Mouse (Mus musculus) G1E (cell line): ENCODE measurements around the gene Cnot10. TPM values are rescaled to one million over a fixed set of nuclear protein-coding genes. Genes with fewer than 3 reads are reported as not detected.

Experiments
- ATAC-seq: 2 replicates; pipeline ENCODE4 v1.8.0; 2016; ENCODE audit warnings: mild to moderate bottlenecking; ENCODE audit not compliant: insufficient number of reproducible peaks, poor library complexity, low FRiP score, severe bottlenecking; ENCODE audit errors: extremely low read depth
- DNase-seq: peaks from one replicate; pipeline ENCODE4 v3.0.0; 2012; ENCODE audit warnings: low spot score
- H3K27me3 ChIP-seq: 2 replicates; pipeline ENCODE4 v1.6.1; 2012; ENCODE audit warnings: mild to moderate bottlenecking, low read length, inconsistent platforms; ENCODE audit not compliant: insufficient read depth
- H3K36me3 ChIP-seq: replicated peaks from 2 replicates; pipeline ENCODE3; 2012; ENCODE audit warnings: mild to moderate bottlenecking, inconsistent platforms
- H3K4me1 ChIP-seq: 2 replicates; pipeline ENCODE4 v1.6.1; 2012; ENCODE audit warnings: low read depth, low read length, inconsistent platforms, mixed read lengths; ENCODE audit not compliant: insufficient read depth
- H3K4me3 ChIP-seq: 2 replicates; pipeline ENCODE4 v1.5.1; 2012; ENCODE audit warnings: low read depth, mild to moderate bottlenecking, inconsistent platforms, low read length, moderate library complexity, mixed read lengths
- H3K9me3 ChIP-seq: replicated peaks from 2 replicates; pipeline ENCODE4 v1.6.1; 2012; ENCODE audit warnings: inconsistent platforms
- CTCF ChIP-seq: IDR thresholded peaks from 2 replicates; pipeline ENCODE4 v1.5.1; 2012; ENCODE audit warnings: low read depth, low read length, inconsistent platforms, mixed read lengths
- GATA1 ChIP-seq: IDR thresholded peaks from 2 replicates; pipeline ENCODE4 v1.6.1; 2012; ENCODE audit warnings: borderline replicate concordance, low read length, inconsistent platforms, mixed read lengths
- GATA2 ChIP-seq: IDR thresholded peaks from 2 replicates; pipeline ENCODE4 v1.6.1; 2012; ENCODE audit warnings: low read depth, low read length, inconsistent platforms, borderline replicate concordance
- POLR2AphosphoS5 ChIP-seq: IDR thresholded peaks from 2 replicates; pipeline ENCODE4 v1.6.1; 2012; ENCODE audit warnings: low read depth, low read length, inconsistent platforms; ENCODE audit not compliant: insufficient replicate concordance
- TAL1 ChIP-seq: conservative IDR thresholded peaks from 2 replicates; pipeline ENCODE4 v1.6.1; 2012; ENCODE audit warnings: low read depth, low read length, inconsistent platforms, mixed read lengths
- polyA plus RNA-seq: library from polyadenylated mRNA; stranded (reverse); fragments of >175 nt; gene quantifications from 2 replicates; pipeline ENCODE4 v1.2.3, GENCODE M21; 2012
- total RNA-seq, 2 experiments: library from RNA; stranded (forward) in 1 of 2; stranded (reverse) in 1 of 2; fragments of 200-1000 nt in 1 of 2; fragments of >200 nt in 1 of 2; fragmentation: Nextera tagmentation in 1 of 2; gene quantifications; 2 replicates each; pipeline ENCODE4 v1.2.3; 2014 to 2017

Cnot10 gene
- total and polyA plus RNA-seq, 3 experiments, result 21.2 to 45.0 (median 40.4) TPM

GRCm38 (mm10) chr9:114536628-114537027, 103.4 kb downstream of the Cnot10 start:
- no peaks in the 10 kb centered on the region for H3K9me3 ChIP-seq
- no peak for ATAC-seq
- H3K27me3 ChIP-seq, result no peaks in the 10 kb centered on the region; the same call in 1 of the 2 replicates
- DNase-seq, result no peak
- no peaks in the 10 kb centered on the region for H3K36me3 ChIP-seq
- H3K4me1 ChIP-seq, result no peaks in the 10 kb centered on the region
- TF ChIP-seq CTCF (no peak), TAL1 (no peak), POLR2AphosphoS5 (no peak), GATA2 (no peak), GATA1 (no peak)
- no peak overlapping the region for H3K4me3 ChIP-seq

Other genes starting within 250 kb of the Cnot10 start
- 14.9 and 17.9 TPM in 2 replicates for gene Crtap, start 249.5 kb downstream of the Cnot10 start, total RNA-seq (2014; fragmentation: Nextera tagmentation)
- 11.0 and 12.6 TPM in 2 replicates for gene Crtap, start 249.5 kb downstream of the Cnot10 start, total RNA-seq (2017)
- 5.5 and 7.6 TPM in 2 replicates for gene Crtap, start 249.5 kb downstream of the Cnot10 start, polyA plus RNA-seq
- 18.8 and 26.6 TPM in 2 replicates for gene Glb1, start 239.1 kb downstream of the Cnot10 start, total RNA-seq (2014; fragmentation: Nextera tagmentation)
- 21.0 and 21.9 TPM in 2 replicates for gene Glb1, start 239.1 kb downstream of the Cnot10 start, total RNA-seq (2017)
- 5.4 and 7.6 TPM in 2 replicates for gene Glb1, start 239.1 kb downstream of the Cnot10 start, polyA plus RNA-seq
- 4.6 and 6.2 TPM in 2 replicates for gene Tmppe, start 239.1 kb downstream of the Cnot10 start, total RNA-seq (2014; fragmentation: Nextera tagmentation)
- 7.7 and 9.8 TPM in 2 replicates for gene Tmppe, start 239.1 kb downstream of the Cnot10 start, total RNA-seq (2017)
- 3.5 and 4.6 TPM in 2 replicates for gene Tmppe, start 239.1 kb downstream of the Cnot10 start, polyA plus RNA-seq
- not detected in 2 replicates for gene Ccr4, start 135.3 kb downstream of the Cnot10 start, total RNA-seq (2014; fragmentation: Nextera tagmentation)
- gene Ccr4, start 135.3 kb downstream of the Cnot10 start, total RNA-seq (2017), result not detected in 2 replicates
- gene Ccr4, start 135.3 kb downstream of the Cnot10 start, polyA plus RNA-seq, result not detected in 2 replicates
- not detected in 2 replicates for gene C130032M10Rik, start 124.5 kb downstream of the Cnot10 start, total RNA-seq (2014; fragmentation: Nextera tagmentation)
- not detected in 2 replicates for gene C130032M10Rik, start 124.5 kb downstream of the Cnot10 start, total RNA-seq (2017)
- gene C130032M10Rik, start 124.5 kb downstream of the Cnot10 start, polyA plus RNA-seq, result not detected in 2 replicates
- gene Trim71, start 75.8 kb downstream of the Cnot10 start, total RNA-seq (2014; fragmentation: Nextera tagmentation), result not detected in 2 replicates
- 0.11 TPM in 1 of 2 replicates, not detected in the other for gene Trim71, start 75.8 kb downstream of the Cnot10 start, total RNA-seq (2017)
- gene Trim71, start 75.8 kb downstream of the Cnot10 start, polyA plus RNA-seq, result not detected in 2 replicates
- gene Dync1li1, start 48.6 kb upstream of the Cnot10 start, total RNA-seq (2014; fragmentation: Nextera tagmentation), result 30.0 and 34.8 TPM in 2 replicates
- 52.6 and 57.2 TPM in 2 replicates for gene Dync1li1, start 48.6 kb upstream of the Cnot10 start, total RNA-seq (2017)
- gene Dync1li1, start 48.6 kb upstream of the Cnot10 start, polyA plus RNA-seq, result 19.6 and 21.2 TPM in 2 replicates
- gene Cmtm6, start 90.9 kb upstream of the Cnot10 start, total RNA-seq (2014; fragmentation: Nextera tagmentation), result 20.9 and 23.9 TPM in 2 replicates
- 41.4 and 42.5 TPM in 2 replicates for gene Cmtm6, start 90.9 kb upstream of the Cnot10 start, total RNA-seq (2017)
- 7.5 and 8.7 TPM in 2 replicates for gene Cmtm6, start 90.9 kb upstream of the Cnot10 start, polyA plus RNA-seq
- 68.7 and 76.1 TPM in 2 replicates for gene Cmtm7, start 141.7 kb upstream of the Cnot10 start, total RNA-seq (2014; fragmentation: Nextera tagmentation)
- gene Cmtm7, start 141.7 kb upstream of the Cnot10 start, total RNA-seq (2017), result 233 and 329 TPM in 2 replicates
- 196 and 229 TPM in 2 replicates for gene Cmtm7, start 141.7 kb upstream of the Cnot10 start, polyA plus RNA-seq
- not detected in 2 replicates for gene Cmtm8, start 204.0 kb upstream of the Cnot10 start, total RNA-seq (2014; fragmentation: Nextera tagmentation)
- gene Cmtm8, start 204.0 kb upstream of the Cnot10 start, total RNA-seq (2017), result 0.16 and 0.17 TPM in 2 replicates
- not detected in 2 replicates for gene Cmtm8, start 204.0 kb upstream of the Cnot10 start, polyA plus RNA-seq